Mouse (Mus musculus): ENCODE results near the gene Dpf2.

Gene Dpf2

DNA sequence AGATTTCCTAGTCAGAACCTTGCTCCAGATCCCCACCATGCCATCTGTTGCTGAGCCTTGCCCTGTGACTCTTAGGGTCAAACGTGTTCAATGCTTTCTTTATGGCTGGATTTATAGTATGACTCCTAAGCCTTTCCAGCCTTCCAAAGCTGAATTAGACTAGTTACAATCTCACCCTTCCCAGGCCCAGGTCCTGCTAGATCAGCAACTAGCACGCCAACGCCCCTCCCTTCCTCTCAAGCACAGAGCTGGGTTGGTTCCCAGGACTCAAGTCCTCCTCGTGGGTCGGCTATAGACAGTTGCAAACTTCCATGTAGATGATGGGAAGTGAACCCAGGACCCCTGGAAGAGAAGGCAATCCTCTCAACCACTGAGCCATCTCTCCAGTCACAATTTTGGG, 22.9 kb upstream of the Dpf2 start:
- DNase-seq (ENCODE audit: low spot score in 2 of 2) = no peak

DNA sequence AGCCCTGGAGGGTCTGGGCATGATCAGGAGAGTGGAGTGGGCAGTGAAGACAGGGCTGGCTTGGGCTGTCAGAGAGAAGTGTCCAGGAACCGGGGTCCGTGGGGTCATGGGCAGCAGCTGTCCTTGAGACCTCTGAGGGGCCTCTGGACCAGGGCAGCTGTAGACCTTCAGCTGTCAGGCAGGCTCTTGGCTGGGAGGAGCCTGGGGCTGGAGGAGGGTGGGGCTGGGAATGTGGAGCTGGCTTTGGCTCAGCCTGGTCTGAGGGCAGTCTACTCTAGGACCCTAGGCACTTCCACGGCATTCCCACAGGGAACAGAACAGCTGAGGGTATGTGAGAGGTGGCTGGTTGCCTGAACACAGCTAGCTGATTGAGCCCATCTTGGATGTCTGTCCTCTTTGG, 22.5 kb upstream of the Dpf2 start:
- DNase-seq (ENCODE audit: low spot score in 2 of 2) = no peak

DNA sequence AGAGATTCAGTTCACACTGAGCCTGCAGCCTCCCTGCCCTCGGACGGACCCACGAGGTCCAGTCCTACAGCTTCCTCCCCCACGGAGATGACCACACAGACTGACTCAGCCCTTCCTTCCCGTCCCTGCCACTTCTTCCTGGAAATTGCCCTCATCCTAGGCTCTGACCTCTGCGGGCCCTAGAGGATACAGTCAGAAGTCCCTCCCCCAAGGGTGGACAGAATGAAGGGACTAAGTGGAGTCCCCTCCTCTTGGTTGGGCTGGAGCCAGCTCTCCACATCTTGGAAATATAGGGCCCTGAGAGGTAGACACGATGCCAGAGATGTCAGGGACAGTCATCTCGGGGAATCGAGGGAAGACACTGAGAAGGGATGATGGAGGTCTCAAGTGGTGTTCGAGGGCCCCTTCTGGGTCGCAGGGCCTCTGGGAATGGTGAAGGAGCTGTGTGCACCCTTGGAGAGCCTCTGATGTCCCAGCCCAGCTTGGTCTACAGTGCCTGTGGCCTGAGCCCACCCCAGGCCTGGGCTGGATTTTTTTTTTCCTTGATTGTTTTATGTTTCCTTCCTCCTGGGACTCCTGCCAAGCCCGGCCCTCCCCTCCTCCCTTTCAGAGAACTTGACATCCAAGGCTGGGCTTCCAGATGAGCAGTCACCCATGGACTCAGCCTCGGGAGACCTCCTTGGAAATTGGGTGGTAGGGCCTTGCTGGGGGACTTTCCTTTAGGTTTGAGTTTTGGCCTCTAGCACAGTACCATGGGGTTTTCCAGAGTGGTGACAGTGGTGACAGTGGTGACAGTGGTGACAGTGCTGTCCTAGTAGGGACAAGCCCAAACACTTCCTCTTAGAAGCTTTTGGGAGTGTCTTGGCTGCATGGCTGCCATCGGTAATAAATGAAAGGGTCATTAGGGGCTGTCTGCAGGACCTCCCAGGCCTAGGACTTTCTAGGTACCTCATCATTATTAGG, 17.1 kb upstream of the Dpf2 start:
- peak in 1 of 2 experiments; percentile 40 for DNase-seq (ENCODE audit: low spot score in 2 of 2)

DNA sequence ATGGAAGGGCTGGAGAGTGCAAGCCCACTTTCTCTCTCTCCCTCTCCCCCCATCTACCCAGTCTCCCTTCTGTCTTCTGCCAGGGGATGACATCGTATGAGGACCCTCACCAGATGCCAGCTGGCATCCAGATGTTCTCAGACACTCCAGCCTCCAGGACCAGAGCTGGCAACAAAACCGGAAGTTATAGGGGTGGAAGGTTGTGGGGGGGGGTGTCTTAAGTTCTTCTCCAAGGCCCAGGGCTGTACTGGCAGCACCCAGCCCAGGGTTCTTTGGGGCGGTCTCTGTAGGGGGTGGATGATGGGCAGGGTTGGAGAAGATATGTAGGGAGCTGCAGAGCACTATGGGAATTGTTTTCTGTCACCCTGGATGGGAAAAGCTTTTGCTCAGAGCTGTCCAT, 15.7 kb upstream of the Dpf2 start:
- DNase-seq (ENCODE audit: low spot score in 2 of 2) = no peak

DNA sequence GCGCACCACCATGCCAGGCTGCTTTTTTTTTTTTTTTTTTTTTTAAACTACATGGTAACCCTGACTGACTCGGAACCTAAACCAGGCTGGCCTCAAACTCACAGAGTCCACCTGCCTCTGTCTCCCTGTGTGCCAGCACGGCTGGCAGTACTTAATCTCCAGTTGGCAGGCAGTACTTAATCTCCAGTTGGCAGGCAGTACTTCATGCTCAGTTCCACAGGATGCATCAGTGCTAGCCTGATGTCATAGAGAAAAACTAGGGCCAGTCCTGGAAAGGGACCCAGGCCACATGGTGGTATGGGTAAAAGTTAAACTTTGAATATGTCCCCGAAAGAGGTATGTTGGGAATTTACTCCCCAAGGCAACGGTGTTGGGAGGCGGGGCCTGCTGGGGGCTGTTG, 15.3 kb upstream of the Dpf2 start:
- no peak for DNase-seq (ENCODE audit: low spot score in 2 of 2)

DNA sequence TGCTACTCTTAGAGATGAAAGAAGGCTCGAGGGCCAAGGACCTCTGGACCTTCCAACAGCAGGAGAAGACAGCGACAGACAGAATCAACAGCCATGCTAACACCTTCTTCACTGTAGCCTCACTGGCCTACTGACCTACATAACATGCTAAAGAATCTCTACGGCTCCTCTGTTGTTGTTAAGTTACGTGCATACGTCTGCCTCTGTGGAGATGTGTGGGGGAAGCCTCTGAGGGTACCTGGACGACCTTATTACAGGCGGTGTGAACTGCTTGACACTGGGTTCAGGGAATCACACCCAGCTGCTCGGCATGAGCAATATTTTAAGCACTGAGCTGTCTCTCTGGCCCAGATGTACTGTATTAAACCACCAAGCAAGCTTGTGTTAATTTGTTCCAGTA, 14.7 kb upstream of the Dpf2 start:
- no peak for DNase-seq (ENCODE audit: low spot score in 2 of 2)

DNA sequence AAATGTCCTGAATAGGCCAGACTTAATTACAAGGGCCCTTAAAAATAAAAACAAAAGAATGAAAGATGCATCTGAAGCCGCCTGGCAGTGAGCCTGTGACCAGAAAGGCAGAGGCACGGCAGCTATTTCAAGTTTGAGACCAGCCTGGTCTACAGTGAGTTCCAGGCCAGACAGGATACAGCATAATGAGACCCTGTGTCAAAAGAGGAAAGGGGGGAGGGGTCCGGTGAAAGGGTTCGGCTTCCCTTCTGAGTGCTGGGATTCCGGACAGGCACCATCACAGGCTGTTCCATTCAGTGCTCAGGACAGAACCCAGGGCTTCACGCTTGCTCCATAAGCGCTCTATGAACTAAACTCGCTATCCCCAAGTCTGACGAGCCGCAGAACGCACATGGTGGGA, 14.2 kb upstream of the Dpf2 start:
- DNase-seq (ENCODE audit: low spot score in 2 of 2) = no peak

DNA sequence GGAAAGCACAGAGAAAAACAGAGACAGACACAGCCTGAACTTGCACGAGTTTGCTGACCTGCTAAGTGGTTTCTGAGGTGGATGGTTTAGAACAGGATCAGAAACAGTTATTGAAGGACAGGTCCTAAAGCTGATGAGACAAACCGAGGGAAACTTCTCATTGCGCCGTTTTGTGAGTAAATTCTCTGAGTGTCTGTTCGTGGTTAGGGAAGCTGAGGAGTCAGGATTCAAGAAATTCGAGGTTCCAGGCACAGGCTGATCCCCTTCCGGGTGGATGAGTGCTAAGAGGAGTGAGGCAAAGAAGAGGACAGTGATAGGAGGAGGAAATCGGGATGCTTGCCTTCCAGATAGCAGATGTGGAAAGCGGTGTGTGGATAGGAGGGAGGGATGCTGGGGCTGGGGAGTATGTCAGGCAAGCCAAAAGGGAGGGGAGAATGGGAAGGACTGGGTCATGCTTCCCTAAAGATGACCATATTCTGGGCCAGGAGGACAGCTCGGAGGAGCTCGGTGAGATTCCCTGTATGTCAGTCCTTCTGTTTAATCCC, 12.6 kb upstream of the Dpf2 start:
- no peak for DNase-seq (ENCODE audit: low spot score in 2 of 2)

DNA sequence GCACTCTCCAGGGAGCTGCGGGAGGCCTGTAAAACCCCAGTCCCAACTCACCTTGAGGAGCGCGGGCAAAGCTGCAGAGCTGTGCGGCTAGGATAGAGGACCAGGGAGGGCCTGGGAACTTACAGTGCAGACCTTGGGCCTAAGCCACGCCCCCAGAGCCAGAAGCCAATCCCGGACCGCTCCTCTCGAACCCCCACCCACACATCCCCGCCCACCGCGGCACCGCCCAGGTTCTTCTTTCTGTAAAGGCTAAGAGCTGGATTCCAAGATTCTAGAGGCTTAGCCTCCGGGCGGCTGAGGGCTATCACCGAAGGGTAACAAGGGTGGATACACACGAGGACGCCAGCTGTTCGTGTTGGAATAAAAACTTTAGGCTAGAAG, 11.9 kb upstream of the Dpf2 start, which contains the start of gene Cdc42ep2:
Gene Cdc42ep2, minus strand, starts transcription at position 104 of the 381 bp plus-strand sequence.
- DNase-seq (ENCODE audit: low spot score in 2 of 2) = peak; percentile 97 to 98

DNA sequence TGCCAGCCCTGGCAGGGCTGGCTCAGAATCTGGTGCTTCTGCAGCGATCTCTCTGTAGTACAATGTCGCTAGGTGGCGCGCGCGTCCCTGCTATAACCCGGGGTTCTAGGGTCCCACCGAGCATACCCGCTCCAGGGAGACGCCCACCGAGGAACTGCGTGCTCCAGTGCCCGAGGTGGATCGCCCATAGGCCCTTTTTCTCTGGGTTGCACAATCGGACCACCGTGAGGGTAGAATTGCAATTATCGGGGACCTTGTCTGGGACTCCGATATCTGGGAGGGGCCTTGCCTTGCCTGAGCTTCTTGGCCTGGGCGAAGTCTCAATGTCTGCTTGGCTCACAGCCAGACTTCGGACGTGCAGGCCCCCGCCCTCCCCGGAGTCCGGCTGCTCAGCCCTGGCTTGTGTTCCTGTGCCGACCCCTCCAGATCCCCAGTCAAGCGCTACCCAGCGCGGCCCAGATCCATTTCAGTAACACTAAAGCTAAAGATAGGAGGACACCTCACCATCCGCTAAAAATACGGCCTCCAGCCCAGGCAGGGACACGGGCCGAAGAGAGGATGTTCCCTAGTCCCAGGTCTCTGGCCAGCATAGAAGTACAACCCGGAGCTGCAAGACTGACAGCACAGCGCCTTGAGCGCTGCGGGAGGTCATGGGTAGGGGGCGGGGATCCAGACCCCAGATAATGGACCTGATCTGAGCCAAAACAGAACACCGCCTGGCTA, 11.3 kb upstream of the Dpf2 start:
- peak; percentile 88 to 97 for DNase-seq (ENCODE audit: low spot score in 2 of 2)

DNA sequence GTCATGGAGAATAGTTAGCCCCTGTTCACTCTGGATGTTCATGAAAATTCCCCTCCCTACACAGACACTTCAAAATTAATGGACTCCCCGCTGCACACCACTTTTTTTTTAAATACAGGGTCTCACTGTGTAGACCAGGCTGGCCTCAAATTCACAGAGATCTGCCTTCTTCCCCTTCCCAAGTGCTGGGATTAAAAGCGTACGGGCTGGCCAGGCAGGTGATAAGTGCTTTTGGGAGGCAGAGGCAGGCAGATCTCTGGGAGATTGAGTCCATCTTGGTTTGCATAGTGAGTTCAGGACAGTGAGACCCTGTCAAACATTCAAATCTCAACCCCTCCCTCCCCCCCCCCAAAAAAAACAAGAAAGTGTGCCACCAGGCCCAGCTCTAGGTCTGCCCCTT, 10.2 kb upstream of the Dpf2 start:
- no peak for DNase-seq (ENCODE audit: low spot score in 2 of 2)

DNA sequence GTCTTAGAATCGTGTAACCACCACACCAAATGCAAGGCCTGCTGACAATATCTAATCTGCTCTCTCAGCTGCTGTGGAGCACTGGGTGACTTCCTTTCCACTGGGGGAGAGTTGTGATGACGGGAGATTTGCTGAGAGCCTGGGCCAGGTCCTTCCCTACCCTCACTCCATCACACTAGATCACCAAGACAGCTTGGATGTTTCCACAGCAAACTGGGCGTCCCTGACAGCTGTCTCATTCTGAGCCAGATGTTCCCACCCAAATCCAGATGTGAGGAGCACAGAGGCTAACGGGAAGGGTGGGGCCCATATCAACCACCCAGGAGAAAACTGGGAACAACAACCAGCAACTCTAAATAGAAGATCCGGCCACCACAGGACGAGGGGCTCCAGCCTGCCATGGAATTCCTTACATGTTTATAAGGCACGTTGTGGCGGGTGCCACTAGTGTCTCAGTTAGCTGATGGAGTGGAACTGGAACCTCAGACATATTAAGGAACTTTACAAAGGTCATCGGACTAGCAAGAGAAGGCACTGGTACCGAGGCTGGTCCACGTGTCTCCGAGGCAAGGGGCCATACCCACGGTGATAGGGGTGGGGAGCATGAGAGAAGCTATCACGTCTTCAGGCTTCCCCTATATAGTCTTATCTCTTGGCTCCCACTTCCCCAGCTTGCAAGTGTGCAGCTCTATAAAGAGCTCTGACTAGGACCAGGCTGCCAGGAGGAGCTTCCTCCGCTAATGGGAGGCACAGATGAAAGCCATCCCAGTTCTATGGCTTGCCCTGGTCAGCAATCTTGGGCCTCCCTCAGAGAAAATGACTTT, 9.5 kb upstream of the Dpf2 start:
- DNase-seq (ENCODE audit: low spot score in 2 of 2) = peak in 1 of 2 experiments; percentile 40

DNA sequence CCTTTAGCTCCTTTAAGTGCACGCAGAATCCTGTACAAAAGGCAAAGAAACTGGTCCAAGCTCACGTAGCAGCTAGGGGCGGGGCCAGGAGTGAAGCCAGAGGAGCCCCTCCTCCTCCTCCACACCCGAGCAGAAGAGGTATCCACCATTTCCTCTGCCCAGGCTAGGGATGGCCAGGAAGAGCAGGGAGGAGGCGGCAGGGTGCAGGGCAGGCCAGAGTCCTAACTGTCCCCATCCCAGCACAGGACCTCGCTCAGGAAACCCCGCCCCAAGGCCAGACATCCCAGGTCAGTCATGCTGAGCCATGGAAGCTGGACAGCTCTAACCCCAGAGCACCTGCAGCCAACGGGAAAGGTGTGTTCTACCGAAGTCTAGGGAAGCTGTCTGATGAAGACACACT, 8.9 kb upstream of the Dpf2 start:
- peak in 1 of 2 experiments; percentile 28 for DNase-seq (ENCODE audit: low spot score in 2 of 2)

DNA sequence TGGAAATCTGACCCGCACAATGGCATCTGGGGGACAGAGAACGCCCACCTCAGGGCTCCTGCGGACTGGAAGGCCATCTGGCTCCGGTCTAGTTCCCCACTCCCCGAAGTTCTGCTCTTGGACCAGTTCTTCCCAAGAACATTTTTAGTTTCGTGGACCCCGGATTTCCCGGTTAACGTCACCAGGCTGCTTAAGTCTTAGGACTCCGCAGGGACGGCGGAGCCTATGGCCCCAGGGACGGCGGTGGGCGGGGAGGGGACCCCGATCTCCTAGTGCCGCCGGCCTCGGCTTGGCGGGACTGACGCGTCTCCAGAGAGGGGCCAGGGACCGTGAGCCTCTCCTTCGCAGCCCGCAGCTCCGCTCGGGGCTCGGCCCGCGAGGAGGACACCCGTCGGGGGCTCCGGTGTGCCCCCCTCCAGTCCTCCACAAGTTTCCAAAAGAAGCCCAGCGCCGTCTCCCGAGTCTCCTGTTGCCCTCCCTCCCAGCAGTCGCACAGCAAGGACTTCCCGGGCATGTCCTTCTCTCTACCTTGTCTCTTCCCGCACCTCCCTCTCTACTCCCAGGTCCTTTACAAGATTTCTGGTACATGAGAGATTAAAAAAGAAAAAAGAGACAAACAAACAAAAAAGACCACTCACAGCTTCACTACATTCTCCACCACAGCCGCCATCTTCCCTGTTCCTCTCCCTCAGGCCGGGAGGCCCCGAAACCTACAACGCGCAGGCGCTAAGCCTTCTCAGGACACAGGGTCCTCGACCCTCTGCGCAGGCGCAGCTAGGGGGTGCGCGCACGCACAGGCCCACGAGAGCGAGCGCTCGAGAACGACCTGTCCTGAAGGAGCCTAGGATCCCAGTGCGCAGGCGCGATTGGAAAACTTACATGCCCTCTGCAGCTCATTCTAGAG, 455 bp downstream of the Dpf2 start:
- DNase-seq (ENCODE audit: low spot score in 2 of 2) = peak; percentile 99

DNA sequence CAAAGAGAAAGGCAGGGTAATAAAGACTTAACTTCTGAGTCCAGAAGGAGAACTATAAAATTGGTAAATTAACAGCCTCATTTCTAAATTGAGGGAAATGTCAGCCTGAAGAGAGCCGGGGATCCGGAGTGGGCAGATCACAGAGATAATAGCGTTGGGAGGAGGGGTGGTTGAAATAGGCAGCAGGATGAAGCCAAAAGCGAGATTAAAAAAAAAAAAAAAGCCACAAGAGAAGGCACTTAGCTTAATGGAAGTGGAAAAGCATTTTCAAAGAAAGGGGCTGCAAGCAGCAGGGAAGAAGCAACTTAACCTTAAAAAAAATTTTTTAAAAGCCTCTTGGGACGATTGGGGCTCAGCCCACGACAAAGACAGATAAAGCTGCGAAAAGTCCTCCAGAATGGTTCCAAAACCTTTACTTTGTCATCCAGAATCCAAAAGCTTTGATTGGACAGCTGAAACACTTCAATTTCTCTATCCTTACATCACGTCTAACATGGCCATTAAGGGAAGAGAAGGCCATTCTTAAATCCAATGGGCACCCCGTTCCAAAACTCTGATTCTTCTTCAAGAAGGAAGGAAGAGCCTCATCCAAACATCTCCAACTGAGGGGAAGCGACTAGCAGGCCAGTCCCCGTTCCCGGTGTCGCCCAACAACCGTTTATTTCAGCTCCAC, 1.2 kb downstream of the Dpf2 start:
- no peak for DNase-seq (ENCODE audit: low spot score in 2 of 2)

DNA sequence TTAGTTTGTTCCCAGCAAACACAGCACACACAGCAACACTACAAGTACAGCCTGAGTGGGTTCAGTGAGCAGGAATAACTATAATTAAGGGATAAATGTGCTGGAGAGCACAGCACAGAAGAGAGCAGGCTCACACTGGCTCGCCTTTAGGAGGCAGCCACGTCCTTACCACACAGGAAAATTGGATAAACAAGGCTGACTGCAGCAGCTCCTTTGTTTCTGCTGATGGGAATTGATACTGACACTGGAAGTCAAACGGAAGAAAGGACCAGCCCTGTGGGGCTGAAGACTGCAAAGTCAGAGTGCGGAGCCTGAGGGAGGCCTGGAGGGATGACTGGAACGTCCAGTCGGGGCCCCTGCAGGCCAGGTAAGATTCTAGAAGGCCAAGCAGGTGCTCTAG, 2.6 kb downstream of the Dpf2 start:
- no peak for DNase-seq (ENCODE audit: low spot score in 2 of 2)

DNA sequence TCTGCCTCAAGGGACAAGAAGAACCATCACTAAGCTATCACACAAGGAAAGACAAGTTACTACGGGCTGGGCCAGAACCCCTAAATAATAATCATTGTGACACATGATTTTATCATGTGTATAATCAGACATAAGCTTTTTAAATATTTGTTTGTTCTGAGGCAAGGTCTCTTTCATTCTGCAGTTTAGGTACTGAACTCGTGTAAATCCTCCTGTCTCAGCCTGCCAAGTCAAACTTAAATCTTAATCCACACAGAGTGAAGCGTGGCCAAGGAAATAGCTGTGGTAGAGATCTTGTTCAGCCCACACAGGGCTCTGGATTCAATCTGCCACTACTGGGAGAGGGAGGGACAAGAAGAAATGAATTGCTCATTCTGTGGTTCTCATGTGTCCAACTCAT, 5.5 kb downstream of the Dpf2 start:
- DNase-seq (ENCODE audit: low spot score in 2 of 2) = no peak

DNA sequence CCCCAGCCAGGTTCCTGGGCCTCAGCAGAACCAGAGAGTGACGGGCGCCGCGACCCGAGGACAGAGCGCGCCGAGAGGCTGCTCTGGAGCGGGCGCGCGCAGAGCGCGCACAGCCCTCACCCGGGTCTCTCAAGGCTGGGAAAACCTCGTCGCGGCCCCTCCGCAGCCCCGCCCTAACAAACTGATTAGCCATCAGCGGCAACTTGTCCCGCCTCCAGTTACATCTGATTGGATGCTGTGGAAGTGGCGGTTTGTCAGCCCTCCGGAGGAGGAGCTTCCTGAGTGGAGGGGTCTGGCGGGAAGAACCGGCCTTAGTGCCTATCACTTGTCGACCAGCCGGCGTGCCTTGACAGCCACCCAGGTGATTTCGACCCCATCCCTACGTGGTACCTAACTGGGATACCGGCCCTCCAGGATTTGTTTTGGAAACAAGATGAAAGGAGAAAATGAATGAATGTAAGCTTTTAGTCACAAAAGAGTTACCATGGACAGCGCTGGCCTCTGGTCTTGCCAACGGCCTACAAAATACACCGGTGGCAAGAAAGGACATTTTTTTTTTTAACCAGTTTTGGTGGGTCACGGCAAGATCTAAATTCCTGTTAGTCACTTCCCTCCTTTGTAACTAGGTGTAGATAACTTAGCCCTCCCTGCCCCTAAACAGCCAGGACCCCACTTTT, 18.7 kb downstream of the Dpf2 start, which contains the start of gene Tigd3:
Gene Tigd3, minus strand, starts transcription at position 148 of the 677 bp plus-strand sequence.
- peak; percentile 95 for DNase-seq (ENCODE audit: low spot score in 2 of 2)

DNA sequence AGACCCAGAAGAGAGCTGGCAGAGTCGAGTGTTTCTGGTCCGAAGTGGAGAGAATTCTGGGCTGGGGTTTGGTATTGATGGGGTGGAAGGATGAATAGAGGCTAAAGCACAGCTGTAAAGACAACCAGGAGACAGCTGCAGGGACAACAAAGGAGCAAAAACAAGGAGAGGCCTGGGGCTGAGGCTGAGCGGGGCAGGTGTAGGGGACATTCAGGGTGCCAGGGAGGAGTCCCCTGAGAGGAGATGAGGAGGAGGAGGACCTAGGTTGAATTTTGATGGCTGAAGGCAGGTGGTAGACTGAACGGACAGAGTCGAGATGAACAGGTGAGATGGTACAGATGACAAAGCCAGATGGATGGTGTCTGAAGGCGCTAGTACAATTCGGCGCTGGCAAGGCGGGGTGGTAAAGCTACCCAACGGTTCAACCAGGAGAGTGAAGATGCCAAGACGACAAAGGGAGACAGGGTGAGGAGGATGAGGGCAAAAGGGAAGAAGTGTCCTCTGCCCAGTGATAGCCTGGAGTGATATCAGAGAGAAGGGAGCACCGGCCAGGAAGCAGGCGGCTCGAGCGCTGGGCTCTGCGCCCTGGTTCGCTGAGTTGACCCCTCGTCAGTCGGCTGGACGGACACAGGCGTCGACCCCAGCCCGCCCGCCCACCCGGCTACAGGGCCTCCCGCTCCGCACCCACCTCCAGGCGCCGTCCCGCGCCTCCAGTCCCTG, 19.4 kb downstream of the Dpf2 start:
- peak in 1 of 2 experiments; percentile 62 for DNase-seq (ENCODE audit: low spot score in 2 of 2)
